Mouse (Mus musculus) heart, embryonic 10.5 days (tissue): ENCODE measurements around the gene Nrp2. TPM values are rescaled to one million over a fixed set of nuclear protein-coding genes. Genes with fewer than 3 reads are reported as not detected.
A peak's percentile ranks its signal among the peaks of the same experiment; 100 is the strongest.

ENCODE experiments used
- DNase-seq: peaks from one replicate; pipeline ENCODE4 v3.0.0-alpha.2; 2017; ENCODE audit warnings: low spot score
- H3K27ac ChIP-seq: fragments of 300-500 bp; sonication (generic); 2 replicates; pipeline ENCODE4 v1.5.1; 2016; ENCODE audit warnings: mild to moderate bottlenecking
- H3K27me3 ChIP-seq: fragments of 300-500 bp; sonication (generic); 2 replicates; pipeline ENCODE4 v1.6.1; 2016; ENCODE audit warnings: mild to moderate bottlenecking; ENCODE audit not compliant: poor library complexity, insufficient read depth, severe bottlenecking
- H3K36me3 ChIP-seq: fragments of 300-500 bp; sonication (generic); 2 replicates; pipeline ENCODE4 v1.6.1; 2016; ENCODE audit warnings: mild to moderate bottlenecking, moderate library complexity
- H3K4me1 ChIP-seq: fragments of 300-500 bp; sonication (generic); 2 replicates; pipeline ENCODE4 v1.6.1; 2016; ENCODE audit warnings: mild to moderate bottlenecking
- H3K4me3 ChIP-seq: fragments of 300-500 bp; sonication (generic); 2 replicates; pipeline ENCODE4 v1.5.1; 2016; ENCODE audit warnings: mild to moderate bottlenecking, moderate library complexity
- H3K9me3 ChIP-seq: fragments of 300-500 bp; sonication (generic); 2 replicates; pipeline ENCODE4 v1.6.1; 2016; ENCODE audit warnings: mild to moderate bottlenecking, moderate library complexity
- WGBS: fragments of 180-500 bp; shearing (Covaris S2); methylation state at CpG from one replicate; pipeline ENCODE4 v1.1.7; 2016; 5-methylcytosine and 5-hydroxymethylcytosine counted together
- polyA plus RNA-seq: library from polyadenylated mRNA; unstranded; fragments of >200 nt; fragmentation: Nextera tagmentation; extraction: Ambion mirVana; gene quantifications from 2 replicates; pipeline ENCODE4 v1.2.1, GENCODE M21; 2016

Gene Nrp2
- polyA plus RNA-seq, 1 experiment from 2014 or later = 18.0 TPM

GRCm38 (mm10) chr1:62734980-62735379 lies 31.9 kb downstream of the Nrp2 start:
- Histone ChIP-seq H3K27ac (no peak overlapping the region), H3K36me3 (peaks cover 9% of the 10 kb centered on the region; the same call in 1 of the 2 replicates), H3K4me1 (peaks cover 1% of the 10 kb centered on the region; the same call in 1 of the 2 replicates), H3K9me3 (no peaks in the 10 kb centered on the region), H3K27me3 (no peaks in the 10 kb centered on the region), H3K4me3 (no peak overlapping the region)
- DNase-seq = no peak
- WGBS = 73% methylated on average over 4 of the region's 4 CpGs

GRCm38 (mm10) chr1:62735835-62736234 lies 32.8 kb downstream of the Nrp2 start:
- no peaks in the 10 kb centered on the region for H3K27me3 ChIP-seq
- no peaks in the 10 kb centered on the region; the same call in 1 of the 2 replicates for H3K4me1 ChIP-seq
- H3K27ac ChIP-seq = no peak overlapping the region
- no peak overlapping the region for H3K4me3 ChIP-seq
- H3K9me3 ChIP-seq = no peaks in the 10 kb centered on the region
- WGBS = 66% methylated on average over 4 of the region's 4 CpGs
- no peak for DNase-seq
- H3K36me3 ChIP-seq = peaks cover 9% of the 10 kb centered on the region; the same call in 1 of the 2 replicates

- H3K27ac ChIP-seq = no peak overlapping the region
- peaks cover 9% of the 10 kb centered on the region; the same call in 1 of the 2 replicates for H3K36me3 ChIP-seq
- H3K27me3 ChIP-seq = no peaks in the 10 kb centered on the region
- H3K4me1 ChIP-seq = no peaks in the 10 kb centered on the region; the same call in 1 of the 2 replicates
- H3K9me3 ChIP-seq = no peaks in the 10 kb centered on the region
- H3K4me3 ChIP-seq = no peak overlapping the region
- DNase-seq = no peak
- WGBS = 45% methylated on average over 8 of the region's 8 CpGs
These were observed 33.4 kb downstream of the Nrp2 start for GRCm38 (mm10) chr1:62736455-62737012.

- Histone ChIP-seq H3K36me3 (peaks cover 12% of the 10 kb centered on the region; the same call in 1 of the 2 replicates), H3K9me3 (no peaks in the 10 kb centered on the region), H3K4me1 (no peaks in the 10 kb centered on the region; the same call in 1 of the 2 replicates)
These were observed 35.1 kb downstream of the Nrp2 start for GRCm38 (mm10) chr1:62738165-62738564.

GRCm38 (mm10) chr1:62742092-62742491 lies 39.0 kb downstream of the Nrp2 start:
- H3K4me1 ChIP-seq = peaks cover 1% of the 10 kb centered on the region
- peaks cover 37% of the 10 kb centered on the region for H3K36me3 ChIP-seq
- no peak for DNase-seq
- H3K27ac ChIP-seq = no peak overlapping the region
- H3K27me3 ChIP-seq = no peaks in the 10 kb centered on the region
- H3K4me3 ChIP-seq = no peak overlapping the region
- H3K9me3 ChIP-seq = no peaks in the 10 kb centered on the region
- 54% methylated on average over 3 of the region's 3 CpGs for WGBS

More at GRCm38 (mm10) chr1:62738165-62738564, 35.1 kb downstream of the Nrp2 start:
- WGBS = 86% methylated on average over 11 of the region's 11 CpGs
- no peak overlapping the region for H3K27ac ChIP-seq
- no peaks in the 10 kb centered on the region for H3K27me3 ChIP-seq
- DNase-seq = no peak
- H3K4me3 ChIP-seq = no peak overlapping the region

GRCm38 (mm10) chr1:62743064-62743694 lies 40.1 kb downstream of the Nrp2 start:
- no peak for DNase-seq
- Histone ChIP-seq H3K36me3 (peaks cover 38% of the 10 kb centered on the region), H3K9me3 (no peaks in the 10 kb centered on the region), H3K4me1 (peaks cover 11% of the 10 kb centered on the region), H3K27me3 (no peaks in the 10 kb centered on the region), H3K4me3 (no peak overlapping the region), H3K27ac (no peak overlapping the region)
- WGBS = 25% methylated on average over 8 of the region's 8 CpGs

GRCm38 (mm10) chr1:62745889-62746288 lies 42.8 kb downstream of the Nrp2 start:
- H3K4me3 ChIP-seq = no peak overlapping the region
- peaks cover 13% of the 10 kb centered on the region for H3K4me1 ChIP-seq

GRCm38 (mm10) chr1:62747421-62748111 lies 44.5 kb downstream of the Nrp2 start:
- H3K4me1 ChIP-seq = peaks cover 24% of the 10 kb centered on the region
- 47% methylated on average over 10 of the region's 10 CpGs for WGBS
- H3K27ac ChIP-seq = no peak overlapping the region
- H3K36me3 ChIP-seq = peaks cover 36% of the 10 kb centered on the region
- H3K27me3 ChIP-seq = no peaks in the 10 kb centered on the region
- no peaks in the 10 kb centered on the region for H3K9me3 ChIP-seq
- DNase-seq = no peak
- H3K4me3 ChIP-seq = no peak overlapping the region

More at GRCm38 (mm10) chr1:62745889-62746288, 42.8 kb downstream of the Nrp2 start:
- Histone ChIP-seq H3K27me3 (no peaks in the 10 kb centered on the region), H3K36me3 (peaks cover 36% of the 10 kb centered on the region), H3K9me3 (no peaks in the 10 kb centered on the region), H3K27ac (no peak overlapping the region)
- no peak for DNase-seq
- WGBS = 88% methylated on average over 8 of the region's 8 CpGs

- no peak overlapping the region for H3K4me3 ChIP-seq
- H3K9me3 ChIP-seq = no peaks in the 10 kb centered on the region
- WGBS = 85% methylated on average over 3 of the region's 3 CpGs
- peaks cover 34% of the 10 kb centered on the region for H3K36me3 ChIP-seq
- DNase-seq = no peak
- no peak overlapping the region for H3K27ac ChIP-seq
- H3K27me3 ChIP-seq = no peaks in the 10 kb centered on the region
- H3K4me1 ChIP-seq = peaks cover 24% of the 10 kb centered on the region
These were observed 45.3 kb downstream of the Nrp2 start for GRCm38 (mm10) chr1:62748361-62748760.

- H3K9me3 ChIP-seq = no peaks in the 10 kb centered on the region
- H3K27me3 ChIP-seq = no peaks in the 10 kb centered on the region
- no peak for DNase-seq
- 90% methylated on average over 14 of the region's 14 CpGs for WGBS
- H3K27ac ChIP-seq = no peak overlapping the region
- H3K4me3 ChIP-seq = no peak overlapping the region
- H3K36me3 ChIP-seq = peaks cover 25% of the 10 kb centered on the region
- H3K4me1 ChIP-seq = peaks cover 24% of the 10 kb centered on the region
These were observed 46.6 kb downstream of the Nrp2 start for GRCm38 (mm10) chr1:62749716-62750115.

GRCm38 (mm10) chr1:62750408-62751008 lies 47.4 kb downstream of the Nrp2 start:
- DNase-seq = no peak
- Histone ChIP-seq H3K4me3 (no peak overlapping the region), H3K27ac (no peak overlapping the region), H3K36me3 (peaks cover 19% of the 10 kb centered on the region), H3K4me1 (peaks cover 24% of the 10 kb centered on the region), H3K27me3 (no peaks in the 10 kb centered on the region), H3K9me3 (no peaks in the 10 kb centered on the region)
- 82% methylated on average over 5 of the region's 5 CpGs for WGBS

GRCm38 (mm10) chr1:62751011-62752006 lies 48.2 kb downstream of the Nrp2 start:
- peaks cover 24% of the 10 kb centered on the region for H3K4me1 ChIP-seq
- no peaks in the 10 kb centered on the region for H3K9me3 ChIP-seq
- no peak overlapping the region for H3K4me3 ChIP-seq
- H3K27ac ChIP-seq = peak overlapping the region; percentile 17; the same call in 1 of the 2 replicates
- no peak for DNase-seq
- H3K27me3 ChIP-seq = no peaks in the 10 kb centered on the region
- H3K36me3 ChIP-seq = peaks cover 13% of the 10 kb centered on the region
- WGBS = 60% methylated on average over 15 of the region's 15 CpGs
